Mouse (Mus musculus) bone marrow, adult 2 months (tissue): ENCODE results near the gene Itgb2l.

Experiments used
- CTCF ChIP-seq: fragments of 200-500 bp; IDR thresholded peaks from 2 replicates; pipeline ENCODE4 v1.5.1; 2011; ENCODE audit warnings: low read length, control low read depth; ENCODE audit not compliant: control insufficient read depth, insufficient read depth
- POLR2A ChIP-seq: fragments of 200-500 bp; IDR thresholded peaks from 2 replicates; pipeline ENCODE4 v1.6.1; 2011; ENCODE audit warnings: low read depth, mild to moderate bottlenecking, control low read depth, low read length, borderline replicate concordance; ENCODE audit not compliant: control insufficient read depth

DNA sequence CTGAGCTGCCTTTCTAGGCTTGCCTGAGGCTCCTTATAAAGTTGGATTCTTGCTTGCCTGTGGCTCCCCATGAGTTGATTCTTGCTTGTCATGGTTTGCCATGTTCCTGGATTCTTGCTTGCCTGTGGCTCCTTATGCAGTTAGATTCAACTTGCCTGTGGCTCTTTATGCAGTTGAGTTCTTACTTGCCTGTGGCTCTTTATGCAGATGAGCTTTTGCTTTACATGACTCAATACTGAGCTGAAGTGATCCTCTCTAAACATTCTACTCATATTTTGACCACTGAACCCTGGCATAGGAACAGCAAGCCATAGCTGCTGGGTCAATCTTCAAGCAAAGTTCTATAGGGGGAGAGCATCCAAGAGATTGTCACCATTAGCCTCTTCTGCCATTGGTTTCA is 58.7 kb downstream of the Itgb2l start:
- TF ChIP-seq CTCF (no peak), POLR2A (no peak)
